Mouse (Mus musculus) heart, adult 9 months (tissue): Measurements from ENCODE around the gene Sdhb.

Experiments used
- DNase-seq, 2 experiments: peaks; one replicate each; pipeline ENCODE4 v3.0.0; 2022; ENCODE audit warnings: low spot score in 2 of 2

Gene Sdhb

DNA sequence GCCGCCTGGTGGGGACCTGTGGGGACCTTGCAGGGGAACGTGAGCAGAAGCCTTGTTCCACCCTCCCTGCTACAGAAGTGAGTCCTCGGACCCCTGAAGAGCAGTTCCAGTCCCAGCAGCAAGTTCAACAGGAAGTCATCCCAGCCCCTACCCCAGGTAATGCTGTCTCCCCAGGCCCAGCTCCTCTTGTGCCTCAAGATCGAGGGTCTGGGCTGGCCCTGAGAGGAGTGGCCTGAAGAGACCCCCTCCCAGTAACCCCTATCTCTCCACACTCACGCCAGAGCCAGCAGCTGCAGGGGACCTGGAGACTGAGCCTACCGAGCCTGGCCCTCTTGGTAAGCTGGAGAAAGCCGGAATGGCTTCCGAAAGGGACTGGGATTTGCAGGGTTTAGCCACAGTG, 53.1 kb downstream of the Sdhb start:
- no peak for DNase-seq

DNA sequence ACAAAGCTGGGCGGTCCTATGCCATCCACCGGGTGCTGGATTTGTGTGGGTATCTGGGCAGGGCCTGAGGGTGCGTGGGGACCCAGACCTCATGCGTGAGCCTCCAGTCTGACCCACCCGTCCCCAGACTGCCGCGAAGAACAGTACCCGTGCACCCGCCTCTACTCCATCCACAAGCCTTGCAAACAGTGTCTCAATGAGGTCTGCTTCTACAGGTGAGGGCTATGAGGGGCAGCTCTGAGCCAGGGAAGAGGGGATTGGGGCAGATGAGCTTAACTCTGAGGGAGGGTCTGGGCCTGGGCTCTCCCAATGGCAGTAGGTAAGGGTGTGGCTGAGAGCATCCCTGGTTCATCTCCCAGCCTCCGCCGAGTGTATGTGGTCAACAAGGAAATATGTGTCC, 53.9 kb downstream of the Sdhb start:
- no peak for DNase-seq

DNA sequence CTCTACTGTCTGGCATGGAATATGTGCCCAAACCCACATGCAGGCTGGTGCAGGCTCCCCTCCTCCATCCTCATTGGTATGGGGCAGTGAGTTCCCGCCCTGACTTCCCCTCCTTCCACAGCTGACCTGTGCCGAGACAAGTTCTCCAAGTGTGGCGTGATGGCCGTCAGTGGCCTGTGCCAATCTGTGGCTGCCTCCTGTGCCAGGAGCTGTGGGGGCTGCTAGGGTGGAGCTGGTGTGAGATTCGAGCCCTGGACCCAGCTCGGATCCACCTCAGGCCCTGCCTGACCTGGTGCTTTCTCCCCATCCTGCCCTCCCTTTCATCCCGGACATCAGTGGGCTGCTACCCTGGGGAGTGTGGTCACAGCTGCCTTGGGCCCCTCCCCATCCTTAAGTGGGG, 54.4 kb downstream of the Sdhb start:
- no peak for DNase-seq

DNA sequence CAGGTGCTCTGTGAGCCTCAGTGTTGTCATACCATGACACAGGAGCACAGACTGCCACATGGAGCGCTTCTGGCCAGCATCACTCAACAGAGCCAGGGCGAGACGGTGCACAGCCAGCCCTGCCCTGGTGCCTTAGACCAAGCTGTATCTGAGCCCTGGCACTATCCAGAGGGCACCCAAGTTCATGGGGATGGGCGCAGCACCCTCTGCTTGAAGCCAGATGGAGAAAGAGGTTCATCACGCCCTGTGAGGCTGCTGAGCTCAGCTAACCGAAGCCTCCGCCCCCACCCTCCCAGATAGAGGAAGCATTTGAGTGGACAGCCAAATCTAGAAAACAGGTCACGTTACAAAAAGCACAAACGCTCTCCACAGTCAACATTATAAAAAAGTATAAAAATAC, 55.3 kb downstream of the Sdhb start:
- peak in 1 of 2 experiments; percentile 41 for DNase-seq

DNA sequence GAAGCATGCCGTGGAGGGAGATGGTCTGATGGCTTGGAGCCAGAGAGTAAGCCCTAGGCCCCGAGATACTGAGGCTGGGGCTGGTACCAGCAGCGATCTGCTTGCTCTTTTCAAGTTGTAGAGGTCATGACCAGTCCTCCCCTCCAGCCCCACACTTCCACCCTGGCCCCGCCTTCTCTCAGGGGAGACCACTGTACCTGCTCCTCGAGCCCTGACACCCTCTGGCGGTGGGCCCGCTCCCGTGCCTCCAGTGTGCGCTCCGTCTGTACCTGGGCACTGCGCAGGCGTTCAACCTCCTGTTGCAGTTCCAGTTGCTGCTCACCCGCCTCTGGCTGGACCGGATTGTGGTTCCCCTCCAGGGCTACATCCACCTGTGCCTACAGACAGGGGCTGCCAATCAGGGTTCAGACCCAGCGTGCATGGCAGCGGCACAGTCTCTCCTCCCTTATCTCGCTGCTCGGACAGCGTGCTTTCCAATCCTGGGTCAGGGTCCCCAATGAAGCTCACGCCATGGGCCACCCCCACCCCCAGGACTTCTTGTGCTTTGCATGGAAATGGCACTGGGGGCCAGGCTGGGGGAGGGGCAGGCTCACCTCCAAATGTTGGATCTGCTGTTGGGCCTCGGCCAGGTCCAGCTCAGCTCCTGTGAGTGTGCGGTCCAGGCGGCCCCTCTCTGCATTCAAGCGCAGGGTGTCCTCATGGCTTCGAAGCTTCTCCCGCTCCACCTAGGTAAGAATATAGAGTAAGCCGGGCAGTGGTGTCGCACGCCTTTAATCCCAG, 56.8 kb downstream of the Sdhb start:
- no peak for DNase-seq

DNA sequence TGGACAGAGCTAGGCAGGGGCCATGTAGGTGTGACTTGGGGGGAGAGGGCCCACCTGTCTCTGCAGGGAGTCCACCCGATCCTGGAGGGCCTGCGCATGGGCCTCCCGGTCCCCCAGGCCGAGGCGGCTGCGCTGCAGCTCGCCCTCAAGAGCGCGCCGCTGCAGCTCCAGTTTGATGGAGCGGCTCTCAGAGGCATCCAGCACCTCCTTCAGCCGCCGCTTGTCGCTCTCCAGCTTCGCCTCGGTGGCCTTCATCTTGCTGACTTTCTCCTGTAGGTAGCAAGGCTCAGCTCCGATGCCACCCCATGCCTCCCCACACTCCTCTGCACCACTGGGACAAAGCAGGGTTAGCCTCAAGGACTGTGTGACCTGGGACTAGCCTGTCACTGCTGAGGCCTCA, 59.2 kb downstream of the Sdhb start:
- DNase-seq = no peak

DNA sequence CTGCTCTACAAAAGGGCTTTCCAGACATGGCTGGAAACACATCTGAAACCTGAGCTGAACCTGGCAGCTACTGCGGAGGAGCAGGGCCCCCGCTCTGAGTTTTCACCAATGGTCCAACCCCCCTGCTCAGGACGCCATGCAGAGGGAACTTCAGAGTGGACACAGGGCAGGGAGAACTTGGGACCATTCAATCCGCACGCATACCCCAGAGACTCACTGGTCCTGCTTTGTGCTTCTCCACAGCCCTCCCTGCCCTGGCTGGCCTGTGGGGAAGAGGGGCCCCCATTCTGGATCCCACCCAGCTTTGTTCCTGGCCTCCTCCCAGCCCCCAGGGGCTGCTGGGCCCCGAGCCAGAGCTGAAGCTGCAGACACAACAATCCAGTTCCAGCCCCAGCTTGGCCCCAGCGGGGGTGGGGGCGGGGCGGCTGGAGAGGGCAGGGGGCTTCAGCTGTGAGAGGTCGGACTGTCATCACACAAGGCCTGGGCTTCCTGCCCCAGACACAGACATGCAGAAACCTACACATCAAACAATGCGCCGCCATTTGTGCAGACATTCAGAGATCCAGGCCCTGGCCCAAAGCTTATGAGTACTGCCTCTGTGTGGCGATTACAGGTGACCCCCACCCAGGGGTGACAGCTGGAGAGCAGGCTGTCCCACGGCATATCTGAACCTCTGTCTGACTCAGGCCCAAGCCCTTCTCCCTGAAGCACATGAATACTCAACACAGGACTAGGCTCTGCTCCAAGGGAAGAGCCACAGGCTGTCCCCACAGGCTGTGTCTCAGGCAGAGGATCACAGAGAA, 60.0 kb downstream of the Sdhb start:
- DNase-seq = peak; percentile 52 to 56

DNA sequence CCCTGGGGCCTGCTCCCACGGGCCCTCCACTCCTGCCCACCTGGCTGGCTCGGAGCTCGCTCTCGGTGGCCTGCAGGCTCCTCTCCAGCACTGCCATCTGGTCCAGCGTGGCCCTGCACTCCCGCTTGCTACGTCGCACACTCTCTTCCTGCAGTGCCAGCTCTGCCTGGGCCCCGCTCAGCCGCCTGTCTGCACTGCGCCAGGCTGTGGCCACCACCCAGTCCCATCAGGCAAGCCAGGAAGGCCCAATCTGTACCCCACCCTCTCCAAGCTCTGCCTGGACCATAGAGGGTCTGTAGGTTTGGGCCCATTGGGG, 60.6 kb downstream of the Sdhb start:
- DNase-seq = no peak

DNA sequence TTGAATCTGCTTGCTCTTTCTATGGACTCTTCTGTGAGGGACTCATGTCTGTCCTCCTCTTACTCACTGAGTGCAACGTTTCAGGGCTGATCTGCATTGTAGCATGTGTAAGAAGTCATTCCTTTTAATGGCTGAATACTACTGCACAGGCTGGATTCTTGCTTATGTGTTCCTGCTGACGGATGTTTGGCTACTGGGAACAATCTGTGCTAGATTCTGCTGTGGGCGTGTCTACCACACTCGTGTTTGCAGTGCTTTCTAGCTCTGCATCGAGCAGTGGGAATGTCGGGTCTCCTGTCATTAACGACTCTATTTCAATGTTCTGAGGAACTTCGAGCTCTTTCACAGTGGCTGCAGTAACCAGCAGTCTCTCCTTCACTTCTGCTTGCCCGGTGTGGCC, 63.0 kb downstream of the Sdhb start:
- DNase-seq = no peak

DNA sequence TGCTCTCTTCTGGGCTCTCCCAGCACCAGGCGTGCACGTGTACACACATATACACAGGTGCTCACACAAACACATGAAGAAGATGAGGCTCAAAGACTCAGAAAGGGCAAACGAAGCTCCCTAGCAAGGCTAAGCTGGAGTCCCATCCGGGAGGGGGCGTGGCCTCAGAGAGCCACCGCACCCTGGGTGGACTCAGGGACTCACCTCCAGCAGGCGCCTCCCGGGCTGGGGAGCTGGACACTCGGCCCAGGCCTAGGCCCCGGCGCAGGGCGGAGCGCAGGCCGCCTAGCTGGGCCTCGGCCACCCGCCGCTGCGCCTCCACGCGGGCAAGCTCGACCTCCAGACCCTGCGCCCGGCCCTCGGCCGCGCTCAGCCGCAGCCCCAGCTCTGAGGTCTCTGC, 64.0 kb downstream of the Sdhb start:
- DNase-seq = no peak
